Mouse (Mus musculus): ENCODE results near the gene Cops6. TPM values are rescaled to one million over a fixed set of nuclear protein-coding genes. Genes with fewer than 3 reads are reported as not detected.
A peak's percentile ranks its signal among the peaks of the same experiment; 100 is the strongest.

The Cops6 gene
- 141 and 149 TPM in 2 replicates for polyA plus RNA-seq (2012; rRNA removed)
- polyA plus RNA-seq (2014; fragmentation: Nextera tagmentation; extraction: Ambion mirVana): 262 and 267 TPM in 2 replicates

- 1% methylated on average over 41 of the region's 42 CpGs for WGBS
Observed at GRCm38 (mm10) chr5:138160842-138161665, at the start of gene Cops6. Gene Cops6, plus strand, starts transcription at chr5:138161071.

DNA sequence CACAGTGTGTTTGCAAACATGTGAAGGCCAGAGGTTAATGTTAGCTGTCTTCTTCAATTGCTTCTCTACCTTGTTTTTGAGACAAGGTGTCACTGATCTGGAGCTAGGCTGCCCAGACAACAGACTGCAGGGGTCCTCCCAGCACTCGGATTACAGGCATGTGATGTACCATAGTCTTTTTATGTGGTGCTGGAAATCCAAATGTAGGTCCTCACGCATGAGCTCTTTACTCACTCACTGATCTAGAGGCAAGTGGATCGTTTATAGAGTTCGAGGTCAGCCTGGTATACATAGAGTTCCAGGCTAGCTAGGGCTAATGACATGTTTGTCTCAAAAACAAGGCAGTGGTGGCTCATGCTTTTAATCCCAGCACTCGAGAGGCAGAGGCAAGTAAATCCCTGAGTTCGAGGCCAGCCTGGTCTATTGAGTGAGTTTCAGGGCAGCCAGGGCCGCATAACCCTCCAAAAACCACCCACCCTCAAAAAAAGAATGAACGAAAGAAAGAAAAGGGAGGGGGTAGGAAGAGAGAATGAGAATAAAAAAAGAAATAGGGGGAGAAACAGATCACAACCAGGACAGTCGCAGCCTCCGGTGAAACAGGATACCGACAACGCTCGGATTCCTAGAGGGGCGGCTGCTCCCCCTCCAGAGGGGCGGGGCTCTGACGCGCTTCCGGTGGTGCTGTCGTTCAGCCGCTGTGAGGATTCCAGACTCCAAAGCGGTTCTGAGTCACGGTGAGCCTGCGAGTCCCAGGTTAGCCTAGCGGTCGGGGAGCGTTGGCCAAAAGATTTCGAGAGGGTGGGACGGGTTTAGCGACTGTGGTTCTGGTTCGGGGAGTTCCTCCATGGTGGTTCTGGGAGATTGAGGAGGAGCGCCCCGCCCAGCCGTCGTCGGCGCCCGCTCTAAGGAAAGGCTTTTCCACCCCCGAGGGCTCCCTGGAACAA, 44.3 kb upstream of the Cops6 start, which contains the start of gene Zscan21:
TSS of gene Zscan21 (plus strand) at position 649 of the 944 bp plus-strand sequence.
- WGBS: 6% methylated on average over 38 of the region's 38 CpGs
- peak within 1 kb of the TSS; percentile 45 for H3K4me2 ChIP-seq (replicated peaks; ENCODE audit: low read depth, low read length, severe bottlenecking)
- no peaks in the 10 kb centered on the region for H3K9me3 ChIP-seq (ENCODE audit: control insufficient read depth, low read length)
- H3K36me3 ChIP-seq (ENCODE audit: control insufficient read depth, insufficient read depth, low read length): peaks cover 16% of the 10 kb centered on the region
- peak within 1 kb of the TSS; percentile 92 for H3K27ac ChIP-seq (replicated peaks; ENCODE audit: low read depth, low read length)
- no peaks in the 10 kb centered on the region for H3K27me3 ChIP-seq (ENCODE audit: control insufficient read depth, insufficient read depth, low read length)
- H3K4me3 ChIP-seq (replicated peaks; ENCODE audit: low read length): peak within 1 kb of the TSS; percentile 61
- H3K4me1 ChIP-seq (ENCODE audit: control insufficient read depth, insufficient read depth, low read length): peaks cover 9% of the 10 kb centered on the region
- DNase-seq (ENCODE audit: low spot score) (peak; percentile 93), ATAC-seq (ENCODE audit: low FRiP score, low read depth) (peak; percentile 95)
- TF ChIP-seq POLR2A (IDR thresholded peaks at IDR 0.05; ENCODE audit: borderline replicate concordance, extremely low read depth, insufficient read depth, insufficient read length): peak; percentile 59; the same call in 1 of the 2 replicates
- H3K9ac ChIP-seq (ENCODE audit: low read depth, low read length, severe bottlenecking): peak within 1 kb of the TSS; percentile 67

More at GRCm38 (mm10) chr5:138160842-138161665, at the start of gene Cops6:
- peak within 1 kb of the TSS; percentile 68 for H3K27ac ChIP-seq (replicated peaks; ENCODE audit: low read depth, low read length)
- DNase-seq (ENCODE audit: low spot score) (peak; percentile 93), ATAC-seq (ENCODE audit: low FRiP score, low read depth) (peak; percentile 94)
- peak within 1 kb of the TSS; percentile 67 for H3K4me2 ChIP-seq (replicated peaks; ENCODE audit: low read depth, low read length, severe bottlenecking)
- H3K9ac ChIP-seq (ENCODE audit: low read depth, low read length, severe bottlenecking): peak within 1 kb of the TSS; percentile 85
- peaks cover 34% of the 10 kb centered on the region for H3K36me3 ChIP-seq (ENCODE audit: control insufficient read depth, insufficient read depth, low read length)
- TF ChIP-seq POLR2A (IDR thresholded peaks at IDR 0.05; ENCODE audit: borderline replicate concordance, extremely low read depth, insufficient read depth, insufficient read length): peak; percentile 82; the same call in 1 of the 2 replicates
- H3K4me3 ChIP-seq (replicated peaks; ENCODE audit: low read length): peak within 1 kb of the TSS; percentile 75
- H3K4me1 ChIP-seq (ENCODE audit: control insufficient read depth, insufficient read depth, low read length): 0 out of 2 replicates have a peak, but pooled peaks cover 3% of the 10 kb centered on the region
- H3K27me3 ChIP-seq (ENCODE audit: control insufficient read depth, insufficient read depth, low read length): no peaks in the 10 kb centered on the region
- H3K9me3 ChIP-seq (ENCODE audit: control insufficient read depth, low read length): no peaks in the 10 kb centered on the region

DNA sequence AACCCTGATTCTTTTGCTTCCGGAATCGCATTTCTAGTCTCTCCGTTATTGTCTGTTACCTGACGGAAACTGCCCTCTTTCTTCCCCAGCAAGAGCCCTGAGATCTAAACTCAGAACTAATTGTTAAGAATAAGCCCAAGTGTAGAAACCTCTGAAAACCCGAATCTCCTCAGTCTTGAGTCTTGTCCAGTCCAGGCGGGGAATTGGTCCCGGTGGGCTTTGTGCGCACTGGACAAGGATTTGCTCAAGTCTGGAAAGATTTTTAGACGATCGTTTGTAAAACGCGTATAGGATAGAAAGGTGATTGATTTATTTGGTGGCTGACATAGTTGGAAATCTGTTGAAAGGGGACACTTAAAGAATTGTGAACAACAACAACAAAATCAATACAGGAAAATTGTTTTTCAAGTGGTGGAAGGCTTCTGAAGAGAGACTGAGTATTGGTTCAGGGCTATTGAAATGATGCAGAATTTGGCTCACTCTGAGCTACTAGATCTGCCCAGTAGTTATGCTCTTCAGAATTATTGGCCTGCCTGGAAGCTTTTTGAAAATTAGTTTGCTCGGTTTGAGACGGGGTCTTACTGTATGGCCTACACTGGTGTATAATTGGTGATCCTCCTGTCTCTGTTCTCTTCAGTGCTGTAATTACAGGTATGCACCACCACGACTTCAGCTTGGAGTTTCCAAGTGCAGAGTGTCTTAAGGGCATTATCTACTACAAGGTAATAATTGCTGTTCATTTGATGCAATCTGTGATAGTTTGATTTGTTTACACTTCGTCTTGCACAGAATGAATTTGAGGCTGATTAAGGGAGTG, 43.5 kb upstream of the Cops6 start:
- Histone ChIP-seq H3K4me2 (replicated peaks; ENCODE audit: low read depth, low read length, severe bottlenecking) (peak overlapping the region; percentile 45), H3K36me3 (ENCODE audit: control insufficient read depth, insufficient read depth, low read length) (peaks cover 16% of the 10 kb centered on the region), H3K27ac (replicated peaks; ENCODE audit: low read depth, low read length) (peak overlapping the region; percentile 92), H3K4me1 (ENCODE audit: control insufficient read depth, insufficient read depth, low read length) (peaks cover 9% of the 10 kb centered on the region), H3K9me3 (ENCODE audit: control insufficient read depth, low read length) (no peaks in the 10 kb centered on the region), H3K27me3 (ENCODE audit: control insufficient read depth, insufficient read depth, low read length) (no peaks in the 10 kb centered on the region), H3K4me3 (replicated peaks; ENCODE audit: low read length) (peak overlapping the region; percentile 61), H3K9ac (ENCODE audit: low read depth, low read length, severe bottlenecking) (peak overlapping the region; percentile 67)
- no peak for DNase-seq (ENCODE audit: low spot score)
- ATAC-seq (ENCODE audit: low FRiP score, low read depth): 0 out of 2 replicates have a peak, but pooled peaks have one; percentile 17
- TF ChIP-seq POLR2A (IDR thresholded peaks at IDR 0.05; ENCODE audit: borderline replicate concordance, extremely low read depth, insufficient read depth, insufficient read length): no peak
- 5% methylated on average over 16 of the region's 16 CpGs for WGBS

DNA sequence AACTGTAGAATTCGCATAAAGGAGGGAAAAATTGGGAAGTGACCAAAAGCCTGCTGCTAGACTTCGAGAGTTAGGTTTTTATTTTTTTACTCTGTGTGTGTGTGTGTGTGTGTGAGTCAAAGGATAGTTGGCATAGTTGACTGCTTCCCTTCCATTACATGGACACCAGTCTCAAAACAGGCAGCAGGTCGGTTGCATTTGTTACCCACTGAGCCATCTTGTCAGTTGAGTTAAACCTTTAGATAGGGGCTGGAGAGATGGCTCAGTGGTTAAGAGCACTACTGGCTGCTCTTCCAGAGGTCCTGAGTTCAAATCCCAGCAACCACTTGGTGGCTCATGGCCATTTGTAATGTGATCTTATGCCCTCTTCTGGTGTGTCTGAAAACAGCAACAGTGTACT, 42.8 kb upstream of the Cops6 start:
- peak overlapping the region; percentile 67; the same call in 1 of the 2 replicates for H3K9ac ChIP-seq (ENCODE audit: low read depth, low read length, severe bottlenecking)

More for the DNA sequence above, 42.8 kb upstream of the Cops6 start:
- 73% methylated on average over 3 of the region's 3 CpGs for WGBS
- ATAC-seq (ENCODE audit: low FRiP score, low read depth) (no peak), DNase-seq (ENCODE audit: low spot score) (no peak)
- Histone ChIP-seq H3K36me3 (ENCODE audit: control insufficient read depth, insufficient read depth, low read length) (peaks cover 18% of the 10 kb centered on the region), H3K9me3 (ENCODE audit: control insufficient read depth, low read length) (no peaks in the 10 kb centered on the region), H3K4me3 (replicated peaks; ENCODE audit: low read length) (peak overlapping the region; percentile 61), H3K27ac (replicated peaks; ENCODE audit: low read depth, low read length) (no peak overlapping the region), H3K4me1 (ENCODE audit: control insufficient read depth, insufficient read depth, low read length) (peaks cover 9% of the 10 kb centered on the region), H3K27me3 (ENCODE audit: control insufficient read depth, insufficient read depth, low read length) (no peaks in the 10 kb centered on the region), H3K4me2 (replicated peaks; ENCODE audit: low read depth, low read length, severe bottlenecking) (peak overlapping the region; percentile 45)
- TF ChIP-seq POLR2A (IDR thresholded peaks at IDR 0.05; ENCODE audit: borderline replicate concordance, extremely low read depth, insufficient read depth, insufficient read length): no peak

Data from limb, embryonic 14.5 days (tissue).